Mouse (Mus musculus) C2C12 (cell line): ENCODE measurements at regions not wholly inside any gene's neighbourhood (a gene's known extent, or its start where the extent isn't known, plus 50 kb on each side); places are given as distances from the start of the nearest gene placed in this dataset.

Experiments
- CTCF ChIP-seq: IDR thresholded peaks from one replicate; pipeline ENCODE4 v1.5.1; 2011; ENCODE audit not compliant: control insufficient read depth, insufficient read depth, insufficient read length
- MAX ChIP-seq: IDR thresholded peaks from one replicate; pipeline ENCODE4 v1.6.1; 2011; ENCODE audit warnings: mild to moderate bottlenecking, control low read depth
- MYOD1 ChIP-seq: IDR thresholded peaks from one replicate; pipeline ENCODE4 v1.6.1; 2011; ENCODE audit warnings: low read depth; ENCODE audit not compliant: control insufficient read depth, insufficient read length
- MYOG ChIP-seq: IDR thresholded peaks from one replicate; pipeline ENCODE4 v1.6.1; 2011; ENCODE audit not compliant: control insufficient read depth, insufficient read length; ENCODE audit errors: extremely low read depth
- USF1 ChIP-seq: IDR thresholded peaks from one replicate; pipeline ENCODE4 v1.6.1; 2011; ENCODE audit warnings: low read depth, mild to moderate bottlenecking, control low read depth, moderate library complexity

- TF ChIP-seq MYOD1: no peak
- TF ChIP-seq CTCF: no peak
- no peak for TF ChIP-seq MAX
- TF ChIP-seq USF1: no peak
- no peak for TF ChIP-seq MYOG
Measured at GRCm38 (mm10) chr6:49966555-49966954, 143.5 kb upstream of the Mpp6 start.
